Comparison of ENCODE assay signal across 13 mouse cellular contexts in genomic region chr1:98073127-98073526, GRCm38 (mm10).
"Had no signal": no experiment of that assay in that cellular context is flagged by ENCODE, and none has a peak within 500 bp of the region (broad histone marks: within the 10 kb centered on the region; RNA-seq: fewer than 3 reads in every experiment).

No protein-coding gene starts in this region.

- H3K27me3 ChIP-seq: limb, embryonic 15.5 days; liver, embryonic 12.5 days; neural tube, embryonic 12.5 days had no signal

- H3K9me3 ChIP-seq: limb, embryonic 15.5 days; liver, embryonic 12.5 days; neural tube, embryonic 12.5 days had no signal

- H3K36me3 ChIP-seq: limb, embryonic 15.5 days; liver, embryonic 12.5 days; neural tube, embryonic 12.5 days had no signal

- H3K4me2 ChIP-seq: limb, embryonic 15.5 days; liver, embryonic 12.5 days; lung, embryonic 14.5 days; neural tube, embryonic 12.5 days had no signal

- ATAC-seq: liver, embryonic 12.5 days had no signal

- H3K4me1 ChIP-seq: liver, embryonic 12.5 days had no signal

- DNase-seq: kidney, adult 18-20 months; kidney, postnatal 10 days; left cerebral cortex, postnatal 4 days; lung, embryonic 14.5 days; lung, postnatal 10 days; lung, postnatal 4 days; right cerebral cortex, adult 18-20 months; right cerebral cortex, postnatal 25 days; thymus, postnatal 4 days had no signal

- H3K27ac ChIP-seq: limb, embryonic 15.5 days; liver, embryonic 12.5 days; neural tube, embryonic 12.5 days; stomach, postnatal 0 days had no signal

- H3K9ac ChIP-seq: limb, embryonic 15.5 days; liver, embryonic 12.5 days; lung, embryonic 14.5 days; neural tube, embryonic 12.5 days had no signal

- H3K4me3 ChIP-seq: limb, embryonic 15.5 days; liver, embryonic 12.5 days; neural tube, embryonic 12.5 days had no signal
